Mouse (Mus musculus): Measurements from ENCODE around the gene Atp1b1. TPM values are rescaled to one million over a fixed set of nuclear protein-coding genes. Genes with fewer than 3 reads are reported as not detected.

Atp1b1 gene
- polyA plus RNA-seq, 1 experiment from 2014 or later, result 14.3 TPM

- H3K4me2 ChIP-seq (ENCODE audit: low read depth, low read length, severe bottlenecking), result no peak overlapping the region
- 91% methylated on average over 7 of the region's 7 CpGs for WGBS
- no peak overlapping the region for H3K4me3 ChIP-seq (ENCODE audit: low read depth, low read length)
- no peaks in the 10 kb centered on the region for H3K36me3 ChIP-seq (ENCODE audit: control insufficient read depth, insufficient read depth, low read length)
- no peak overlapping the region for H3K9ac ChIP-seq (ENCODE audit: low read length)
- no peaks in the 10 kb centered on the region for H3K27me3 ChIP-seq (ENCODE audit: control insufficient read depth, insufficient read depth, low read length)
- H3K4me1 ChIP-seq (replicated peaks; ENCODE audit: control insufficient read depth, insufficient read depth, low read length), result no peaks in the 10 kb centered on the region
- DNase-seq (ENCODE audit: low spot score) (peak; percentile 28), ATAC-seq (replicated peaks; ENCODE audit: low FRiP score) (no peak)
- H3K27ac ChIP-seq (ENCODE audit: low read depth, low read length), result no peak overlapping the region
- H3K9me3 ChIP-seq (ENCODE audit: control insufficient read depth, low read length), result no peaks in the 10 kb centered on the region
Measured at GRCm38 (mm10) chr1:164473398-164473797, 15.2 kb upstream of the Atp1b1 start.

GRCm38 (mm10) chr1:164471632-164472031, 13.5 kb upstream of the Atp1b1 start:
- Histone ChIP-seq H3K27ac (ENCODE audit: low read depth, low read length) (no peak overlapping the region), H3K4me3 (ENCODE audit: low read depth, low read length) (no peak overlapping the region), H3K9ac (ENCODE audit: low read length) (no peak overlapping the region), H3K9me3 (ENCODE audit: control insufficient read depth, low read length) (no peaks in the 10 kb centered on the region), H3K36me3 (ENCODE audit: control insufficient read depth, insufficient read depth, low read length) (no peaks in the 10 kb centered on the region), H3K4me2 (ENCODE audit: low read depth, low read length, severe bottlenecking) (no peak overlapping the region), H3K4me1 (replicated peaks; ENCODE audit: control insufficient read depth, insufficient read depth, low read length) (no peaks in the 10 kb centered on the region), H3K27me3 (ENCODE audit: control insufficient read depth, insufficient read depth, low read length) (no peaks in the 10 kb centered on the region)
- ATAC-seq (replicated peaks; ENCODE audit: low FRiP score), result no peak
- WGBS, result 93% methylated on average over 5 of the region's 5 CpGs
- peak; percentile 2 for DNase-seq (ENCODE audit: low spot score)

GRCm38 (mm10) chr1:164470985-164471384, 12.8 kb upstream of the Atp1b1 start:
- Histone ChIP-seq H3K4me2 (ENCODE audit: low read depth, low read length, severe bottlenecking) (no peak overlapping the region), H3K9ac (ENCODE audit: low read length) (no peak overlapping the region), H3K27ac (ENCODE audit: low read depth, low read length) (no peak overlapping the region), H3K4me3 (ENCODE audit: low read depth, low read length) (no peak overlapping the region), H3K4me1 (replicated peaks; ENCODE audit: control insufficient read depth, insufficient read depth, low read length) (no peaks in the 10 kb centered on the region), H3K9me3 (ENCODE audit: control insufficient read depth, low read length) (no peaks in the 10 kb centered on the region), H3K36me3 (ENCODE audit: control insufficient read depth, insufficient read depth, low read length) (no peaks in the 10 kb centered on the region), H3K27me3 (ENCODE audit: control insufficient read depth, insufficient read depth, low read length) (no peaks in the 10 kb centered on the region)
- DNase-seq (ENCODE audit: low spot score), result peak; percentile 11
- no peak for ATAC-seq (replicated peaks; ENCODE audit: low FRiP score)
- WGBS, result 57% methylated on average over 6 of the region's 6 CpGs

- H3K36me3 ChIP-seq (ENCODE audit: control insufficient read depth, insufficient read depth, low read length), result no peaks in the 10 kb centered on the region
- WGBS, result 87% methylated on average over 8 of the region's 8 CpGs
Measured at GRCm38 (mm10) chr1:164468329-164468728, 10.2 kb upstream of the Atp1b1 start.

GRCm38 (mm10) chr1:164467406-164467805, 9.3 kb upstream of the Atp1b1 start:
- no peak overlapping the region for H3K4me2 ChIP-seq (ENCODE audit: low read depth, low read length, severe bottlenecking)
- peak; percentile 38 for DNase-seq (ENCODE audit: low spot score)
- no peaks in the 10 kb centered on the region for H3K27me3 ChIP-seq (ENCODE audit: control insufficient read depth, insufficient read depth, low read length)
- H3K9me3 ChIP-seq (ENCODE audit: control insufficient read depth, low read length), result no peaks in the 10 kb centered on the region
- WGBS, result 94% methylated on average over 10 of the region's 10 CpGs
- H3K27ac ChIP-seq (ENCODE audit: low read depth, low read length), result no peak overlapping the region
- H3K9ac ChIP-seq (ENCODE audit: low read length), result no peak overlapping the region
- H3K4me3 ChIP-seq (ENCODE audit: low read depth, low read length), result no peak overlapping the region
- no peak for ATAC-seq (replicated peaks; ENCODE audit: low FRiP score)
- H3K4me1 ChIP-seq (replicated peaks; ENCODE audit: control insufficient read depth, insufficient read depth, low read length), result no peaks in the 10 kb centered on the region
- no peaks in the 10 kb centered on the region for H3K36me3 ChIP-seq (ENCODE audit: control insufficient read depth, insufficient read depth, low read length)

More at GRCm38 (mm10) chr1:164468329-164468728, 10.2 kb upstream of the Atp1b1 start:
- Histone ChIP-seq H3K9ac (ENCODE audit: low read length) (no peak overlapping the region), H3K27ac (ENCODE audit: low read depth, low read length) (no peak overlapping the region), H3K27me3 (ENCODE audit: control insufficient read depth, insufficient read depth, low read length) (no peaks in the 10 kb centered on the region), H3K4me3 (ENCODE audit: low read depth, low read length) (no peak overlapping the region), H3K9me3 (ENCODE audit: control insufficient read depth, low read length) (no peaks in the 10 kb centered on the region), H3K4me2 (ENCODE audit: low read depth, low read length, severe bottlenecking) (no peak overlapping the region), H3K4me1 (replicated peaks; ENCODE audit: control insufficient read depth, insufficient read depth, low read length) (no peaks in the 10 kb centered on the region)
- ATAC-seq (replicated peaks; ENCODE audit: low FRiP score) (no peak), DNase-seq (ENCODE audit: low spot score) (no peak)

- H3K4me2 ChIP-seq (ENCODE audit: low read depth, low read length, severe bottlenecking), result no peak overlapping the region
- no peak overlapping the region for H3K4me3 ChIP-seq (ENCODE audit: low read depth, low read length)
- no peaks in the 10 kb centered on the region for H3K36me3 ChIP-seq (ENCODE audit: control insufficient read depth, insufficient read depth, low read length)
- peaks cover 8% of the 10 kb centered on the region for H3K4me1 ChIP-seq (replicated peaks; ENCODE audit: control insufficient read depth, insufficient read depth, low read length)
- no peaks in the 10 kb centered on the region; the same call in 1 of the 2 replicates for H3K27me3 ChIP-seq (ENCODE audit: control insufficient read depth, insufficient read depth, low read length)
- WGBS, result 43% methylated on average over 10 of the region's 10 CpGs
- ATAC-seq (replicated peaks; ENCODE audit: low FRiP score), result no peak
- no peak for DNase-seq (ENCODE audit: low spot score)
- H3K27ac ChIP-seq (ENCODE audit: low read depth, low read length), result no peak overlapping the region
- H3K9me3 ChIP-seq (ENCODE audit: control insufficient read depth, low read length), result no peaks in the 10 kb centered on the region
- H3K9ac ChIP-seq (ENCODE audit: low read length), result no peak overlapping the region
Measured at GRCm38 (mm10) chr1:164461726-164462125, 3.6 kb upstream of the Atp1b1 start.

GRCm38 (mm10) chr1:164460921-164461697, 3.0 kb upstream of the Atp1b1 start:
- Histone ChIP-seq H3K9me3 (ENCODE audit: control insufficient read depth, low read length) (no peaks in the 10 kb centered on the region), H3K36me3 (ENCODE audit: control insufficient read depth, insufficient read depth, low read length) (no peaks in the 10 kb centered on the region), H3K4me1 (replicated peaks; ENCODE audit: control insufficient read depth, insufficient read depth, low read length) (peaks cover 9% of the 10 kb centered on the region), H3K27me3 (ENCODE audit: control insufficient read depth, insufficient read depth, low read length) (no peaks in the 10 kb centered on the region; the same call in 1 of the 2 replicates), H3K9ac (ENCODE audit: low read length) (no peak overlapping the region), H3K27ac (ENCODE audit: low read depth, low read length) (no peak overlapping the region), H3K4me3 (ENCODE audit: low read depth, low read length) (no peak overlapping the region), H3K4me2 (ENCODE audit: low read depth, low read length, severe bottlenecking) (no peak overlapping the region)
- 74% methylated on average over 13 of the region's 13 CpGs for WGBS
- ATAC-seq (replicated peaks; ENCODE audit: low FRiP score) (no peak), DNase-seq (ENCODE audit: low spot score) (no peak)

GRCm38 (mm10) chr1:164459127-164459905, 1.2 kb upstream of the Atp1b1 start:
- Histone ChIP-seq H3K36me3 (ENCODE audit: control insufficient read depth, insufficient read depth, low read length) (no peaks in the 10 kb centered on the region), H3K27ac (ENCODE audit: low read depth, low read length) (no peak overlapping the region), H3K27me3 (ENCODE audit: control insufficient read depth, insufficient read depth, low read length) (no peaks in the 10 kb centered on the region; the same call in 1 of the 2 replicates), H3K9ac (ENCODE audit: low read length) (no peak overlapping the region), H3K4me2 (ENCODE audit: low read depth, low read length, severe bottlenecking) (peak overlapping the region; percentile 56; the same call in 1 of the 2 replicates), H3K4me3 (ENCODE audit: low read depth, low read length) (peak overlapping the region; percentile 56; the same call in 1 of the 2 replicates), H3K9me3 (ENCODE audit: control insufficient read depth, low read length) (no peaks in the 10 kb centered on the region), H3K4me1 (replicated peaks; ENCODE audit: control insufficient read depth, insufficient read depth, low read length) (peaks cover 14% of the 10 kb centered on the region)
- ATAC-seq (replicated peaks; ENCODE audit: low FRiP score) (no peak), DNase-seq (ENCODE audit: low spot score) (no peak)
- 61% methylated on average over 12 of the region's 12 CpGs for WGBS

Data from forebrain, embryonic 11.5 days (tissue).